Mouse (Mus musculus) MEL (cell line): ENCODE measurements around the gene Tex30. TPM values are rescaled to one million over a fixed set of nuclear protein-coding genes. Genes with fewer than 3 reads are reported as not detected.

Experiments
- DNase-seq: peaks from one replicate; pipeline ENCODE4 v3.0.0; 2011; ENCODE audit warnings: low read depth, low spot score
- H3K27ac ChIP-seq: 2 replicates; pipeline ENCODE4 v1.5.1; 2012; ENCODE audit warnings: low read depth, mild to moderate bottlenecking, control low read depth, low read length, moderate library complexity; ENCODE audit not compliant: control insufficient read depth
- H3K27me3 ChIP-seq, 2 experiments: fragments of 150-350 bp in 1 of 2; sonication (generic) in 1 of 2; 2 replicates each; pipeline ENCODE4 v1.6.1; 2012; ENCODE audit warnings: low read length in 2 of 2, mild to moderate bottlenecking in 2 of 2, improper control_type of control experiment in 1 of 2, moderate library complexity in 1 of 2; ENCODE audit not compliant: insufficient read depth in 2 of 2, control insufficient read depth in 1 of 2
- H3K36me3 ChIP-seq, 2 experiments: 2 replicates each; pipeline ENCODE4 v1.6.1; 2012 to 2014; ENCODE audit warnings: low read length in 2 of 2, improper control_type of control experiment in 1 of 2, inconsistent platforms in 1 of 2, mild to moderate bottlenecking in 1 of 2; ENCODE audit not compliant: insufficient read depth in 2 of 2, control insufficient read depth in 1 of 2
- H3K4me1 ChIP-seq, 2 experiments: fragments of 150-350 bp in 1 of 2; sonication (generic) in 1 of 2; 2 replicates each; pipeline ENCODE4 v1.6.1; 2012; ENCODE audit warnings: low read length in 2 of 2, improper control_type of control experiment in 1 of 2, mild to moderate bottlenecking in 1 of 2; ENCODE audit not compliant: insufficient read depth in 2 of 2, control insufficient read depth in 1 of 2
- H3K4me3 ChIP-seq, 2 experiments: fragments of 150-350 bp in 1 of 2; sonication (generic) in 1 of 2; 2 replicates each; pipeline ENCODE4 v1.5.1; 2012; ENCODE audit warnings: low read depth in 2 of 2, low read length in 2 of 2, mild to moderate bottlenecking in 2 of 2, moderate library complexity in 2 of 2, control low read depth in 1 of 2, improper control_type of control experiment in 1 of 2; ENCODE audit not compliant: control insufficient read depth in 1 of 2, insufficient read depth in 1 of 2
- H3K79me2 ChIP-seq: 2 replicates; pipeline ENCODE4 v1.6.1; 2012; ENCODE audit warnings: mild to moderate bottlenecking, low read length, moderate library complexity; ENCODE audit not compliant: control insufficient read depth, poor library complexity, insufficient read depth
- H3K9ac ChIP-seq: 2 replicates; pipeline ENCODE4 v1.6.1; 2012; ENCODE audit warnings: low read depth, mild to moderate bottlenecking, control low read depth, low read length, moderate library complexity; ENCODE audit not compliant: control insufficient read depth, poor library complexity, severe bottlenecking
- H3K9me3 ChIP-seq: fragments of 150-350 bp; sonication (generic); replicated peaks from 2 replicates; pipeline ENCODE4 v1.6.1; 2012; ENCODE audit warnings: mild to moderate bottlenecking, low read length, improper control_type of control experiment, moderate library complexity; ENCODE audit not compliant: insufficient read depth
- CHD1 ChIP-seq: IDR thresholded peaks from 2 replicates; pipeline ENCODE4 v1.6.1; 2012; ENCODE audit warnings: low read depth, mild to moderate bottlenecking, inconsistent platforms, low read length, improper control_type of control experiment
- CTCF ChIP-seq, 3 experiments: IDR thresholded peaks in 2 of 3; conservative IDR thresholded peaks in 1 of 3; 2 replicates each; pipeline ENCODE4 v1.5.1; 2011 to 2012; ENCODE audit warnings: low read length in 3 of 3, low read depth in 2 of 3, mild to moderate bottlenecking in 2 of 3, improper control_type of control experiment in 1 of 3, inconsistent platforms in 1 of 3, mixed read lengths in 1 of 3, moderate library complexity in 1 of 3; ENCODE audit not compliant: control insufficient read depth in 1 of 3, insufficient read depth in 1 of 3, poor library complexity in 1 of 3, severe bottlenecking in 1 of 3
- ELF1 ChIP-seq: IDR thresholded peaks from 2 replicates; pipeline ENCODE4 v1.6.1; 2014; ENCODE audit warnings: low read depth, mild to moderate bottlenecking, inconsistent platforms, low read length, improper control_type of control experiment, moderate library complexity
- ETS1 ChIP-seq: IDR thresholded peaks from 2 replicates; pipeline ENCODE4 v1.6.1; 2012; ENCODE audit warnings: low read depth, mild to moderate bottlenecking, inconsistent platforms, low read length, improper control_type of control experiment, moderate library complexity
- GATA1 ChIP-seq: IDR thresholded peaks from 2 replicates; pipeline ENCODE4 v1.6.1; 2011; ENCODE audit warnings: low read depth, low read length, improper control_type of control experiment
- HCFC1 ChIP-seq: IDR thresholded peaks from 2 replicates; pipeline ENCODE4 v1.6.1; 2012; ENCODE audit warnings: low read depth, mild to moderate bottlenecking, inconsistent platforms, low read length, improper control_type of control experiment, moderate library complexity
- JUND ChIP-seq: IDR thresholded peaks from 2 replicates; pipeline ENCODE4 v1.6.1; 2011; ENCODE audit warnings: low read depth, mild to moderate bottlenecking, improper control_type of control experiment, low read length
- KAT2A ChIP-seq: conservative IDR thresholded peaks from 2 replicates; pipeline ENCODE4 v1.6.1; 2012; ENCODE audit warnings: low read depth, low read length, improper control_type of control experiment, inconsistent platforms
- MAX ChIP-seq: IDR thresholded peaks from 2 replicates; pipeline ENCODE4 v1.6.1; 2011; ENCODE audit warnings: low read length, improper control_type of control experiment
- MAZ ChIP-seq: IDR thresholded peaks from 2 replicates; pipeline ENCODE4 v1.6.1; 2012; ENCODE audit warnings: low read depth, mild to moderate bottlenecking, inconsistent platforms, low read length, improper control_type of control experiment
- MXI1 ChIP-seq: IDR thresholded peaks from 2 replicates; pipeline ENCODE4 v1.6.1; 2011; ENCODE audit warnings: mild to moderate bottlenecking, low read depth, low read length, improper control_type of control experiment
- POLR2A ChIP-seq, 2 experiments: IDR thresholded peaks; 2 replicates each; pipeline ENCODE4 v1.6.1; 2011 to 2012; ENCODE audit warnings: low read length in 2 of 2, mild to moderate bottlenecking in 2 of 2, control low read depth in 1 of 2, improper control_type of control experiment in 1 of 2, low read depth in 1 of 2, moderate library complexity in 1 of 2; ENCODE audit not compliant: control insufficient read depth in 1 of 2, insufficient read depth in 1 of 2, poor library complexity in 1 of 2
- RCOR1 ChIP-seq: IDR thresholded peaks from 2 replicates; pipeline ENCODE4 v1.6.1; 2012; ENCODE audit warnings: low read depth, mild to moderate bottlenecking, inconsistent platforms, low read length, improper control_type of control experiment
- SIN3A ChIP-seq: IDR thresholded peaks from 2 replicates; pipeline ENCODE4 v1.6.1; 2012; ENCODE audit warnings: low read length, improper control_type of control experiment, inconsistent platforms
- SMC3 ChIP-seq: IDR thresholded peaks from 2 replicates; pipeline ENCODE4 v1.6.1; 2011; ENCODE audit warnings: low read depth, low read length, improper control_type of control experiment
- TBP ChIP-seq: IDR thresholded peaks from 2 replicates; pipeline ENCODE4 v1.8.0; 2011; ENCODE audit warnings: low read depth, low read length, improper control_type of control experiment
- UBTF ChIP-seq: IDR thresholded peaks from 2 replicates; pipeline ENCODE4 v1.6.1; 2012; ENCODE audit warnings: low read depth, mild to moderate bottlenecking, inconsistent platforms, low read length, improper control_type of control experiment, moderate library complexity, borderline replicate concordance; ENCODE audit not compliant: insufficient read depth
- ZMIZ1 ChIP-seq: IDR thresholded peaks from 2 replicates; pipeline ENCODE4 v1.6.1; 2012; ENCODE audit warnings: low read depth, mild to moderate bottlenecking, inconsistent platforms, low read length, improper control_type of control experiment, moderate library complexity
- ZNF384 ChIP-seq: IDR thresholded peaks from 2 replicates; pipeline ENCODE4 v1.6.1; 2012; ENCODE audit warnings: low read depth, mild to moderate bottlenecking, inconsistent platforms, low read length, improper control_type of control experiment
- polyA plus RNA-seq, 2 experiments: library from polyadenylated mRNA; stranded (reverse) in 1 of 2; unstranded in 1 of 2; fragments of >175 nt in 1 of 2; fragments of >200 nt in 1 of 2; gene quantifications; 2 replicates each; pipeline versions ENCODE4 v1.2.1 to v1.2.4; 2012; ENCODE audit warnings: low replicate concordance in 2 of 2, low read depth in 1 of 2; ENCODE audit not compliant: insufficient read length in 2 of 2, insufficient read depth in 1 of 2, missing spikeins in 1 of 2
- total RNA-seq: library from RNA; depleted of rRNA; stranded (reverse); fragments of 300-350 nt; gene quantifications from 2 replicates; pipeline ENCODE4 v1.2.3, GENCODE M21; 2012

Tex30 gene
- total and polyA plus RNA-seq, 3 experiments = 88.2 to 115 TPM; not detected in 1

DNA sequence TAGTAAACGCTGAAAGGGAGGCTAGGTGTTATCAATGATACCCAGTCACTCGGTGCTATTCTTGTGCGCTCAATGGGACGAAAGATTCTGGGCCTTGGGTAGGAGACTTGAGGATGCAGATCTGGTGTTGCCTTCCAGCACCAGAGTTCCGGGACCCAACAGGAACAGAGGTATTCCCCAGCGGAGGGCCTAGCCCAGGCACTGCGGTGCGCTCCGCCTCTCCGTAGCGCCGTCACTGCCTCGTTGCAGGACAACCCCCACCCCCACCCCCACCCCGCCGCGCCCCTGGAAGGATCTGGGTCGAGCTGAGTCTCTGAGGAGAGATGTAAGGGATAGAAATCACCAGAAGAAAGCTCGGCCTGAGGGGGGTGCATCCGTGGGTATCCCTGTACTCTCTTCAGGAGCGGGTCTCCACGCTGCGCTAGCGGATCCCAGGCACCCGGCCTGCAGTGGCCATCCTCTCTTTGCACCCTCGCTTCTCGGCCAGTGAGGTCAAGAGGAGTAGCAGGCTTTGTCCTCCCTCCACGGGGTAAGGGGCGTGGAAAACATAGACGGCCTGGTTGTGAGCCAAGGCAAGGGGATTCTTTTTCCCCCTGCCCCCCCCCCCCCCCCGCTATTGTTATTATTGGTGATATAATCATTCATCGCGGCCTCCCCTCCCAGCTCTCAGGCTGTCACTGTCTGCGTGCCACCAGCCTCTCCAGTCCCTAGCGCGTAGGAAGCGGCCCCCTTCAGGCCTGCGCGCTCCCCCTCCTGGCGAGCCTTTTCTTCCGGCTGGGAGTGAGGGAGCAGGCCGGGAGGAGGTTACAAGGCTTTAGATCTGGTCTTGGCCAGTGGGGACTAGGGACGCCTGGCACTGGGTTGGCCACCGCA is 17.2 kb upstream of the Tex30 start:
- TF ChIP-seq HCFC1 (peak; percentile 69), SMC3 (no peak), TBP (no peak), MAX (0 out of 2 replicates have a peak, but pooled peaks have one; percentile 11), CTCF (IDR thresholded peaks at IDR 0.05 in 2 of 3, conservative IDR thresholded peaks at IDR 0.05 in 1 of 3; ENCODE audit: control insufficient read depth in 1 of 3, insufficient read depth in 1 of 3, low read depth in 2 of 3, low read length in 3 of 3, poor library complexity in 1 of 3, severe bottlenecking in 1 of 3) (peak in 2 of 3 experiments; percentile 49 to 62; a peak in 5 of 6 replicates), RCOR1 (no peak), ETS1 (no peak), SIN3A (peak; percentile 38; the same call in 1 of the 2 replicates), ZMIZ1 (peak; percentile 58; the same call in 1 of the 2 replicates), GATA1 (no peak), CHD1 (no peak), MAZ (peak; percentile 79), UBTF (peak; percentile 17; the same call in 1 of the 2 replicates), KAT2A (0 out of 2 replicates have a peak, but pooled peaks have one; percentile 27), MXI1 (peak; percentile 68), ZNF384 (no peak), POLR2A (IDR thresholded peaks at IDR 0.05; ENCODE audit: control insufficient read depth in 1 of 2, insufficient read depth in 1 of 2, low read depth in 1 of 2, low read length in 2 of 2, poor library complexity in 1 of 2) (peak in 1 of 2 experiments; percentile 9; a peak in 2 of 4 replicates), ELF1 (peak; percentile 27; the same call in 1 of the 2 replicates), JUND (no peak)
- Histone ChIP-seq H3K36me3 (peaks cover 4 to 7% of the 10 kb centered on the region in 2 experiments), H3K9ac (peak overlapping the region; percentile 84), H3K4me1 (peaks cover 2 to 6% of the 10 kb centered on the region in 2 experiments; a peak in 3 of 4 replicates), H3K9me3 (no peaks in the 10 kb centered on the region), H3K79me2 (peaks cover 16% of the 10 kb centered on the region), H3K27ac (peak overlapping the region; percentile 76), H3K27me3 (no peaks in the 10 kb centered on the region), H3K4me3 (peak overlapping the region; percentile 78 to 99)
- DNase-seq = peak; percentile 87
